Comparison of ENCODE assay signal across 19 mouse cellular contexts in the genomic region with DNA sequence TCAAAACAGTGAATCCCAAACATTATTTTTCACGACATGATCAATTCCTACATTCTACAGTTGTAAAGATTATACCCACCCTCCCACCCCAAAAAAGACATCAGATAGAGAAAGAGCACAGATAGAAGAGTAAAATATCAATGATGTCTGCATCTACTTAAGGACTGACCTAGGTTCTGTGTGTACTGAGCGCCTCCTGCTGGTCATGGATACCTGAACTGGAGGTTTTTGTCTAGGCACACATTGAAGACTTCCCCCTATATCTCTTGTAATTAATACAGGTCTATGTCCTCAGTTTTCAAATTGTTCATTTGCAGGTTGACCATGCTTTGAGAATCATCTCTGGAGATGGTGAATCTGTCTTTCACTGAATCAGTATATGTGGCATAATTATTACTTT.
A peak's percentile ranks its signal among the peaks of the same experiment; 100 is the strongest.
DNase-seq lines count a peak whose midpoint lies in the region; ATAC-seq lines count a peak whose summit lies in the region.
"Had no signal": no experiment of that assay in that cellular context is flagged by ENCODE, and none has a peak within 500 bp of the region (broad histone marks: within the 10 kb centered on the region; RNA-seq: fewer than 3 reads in every experiment).

No protein-coding gene starts in this region.

- no peak overlapping the region for H3K27ac ChIP-seq in hindbrain, embryonic 12.5 days
- H3K27ac ChIP-seq: embryonic facial prominence, embryonic 10.5 days; heart, embryonic 13.5 days; kidney, embryonic 15.5 days; limb, embryonic 10.5 days; liver, embryonic 12.5 days; lung, embryonic 15.5 days had no signal

- H3K9me3 ChIP-seq in hindbrain, embryonic 12.5 days (replicated peaks): peaks cover 6% of the 10 kb centered on the region
- H3K9me3 ChIP-seq: limb, embryonic 10.5 days; liver, embryonic 12.5 days; lung, embryonic 15.5 days had no signal

- peak; percentile 2 for DNase-seq in kidney, adult 9 months
- DNase-seq in kidney, adult 11 months: no peak
- DNase-seq in ES-CJ7 (ENCODE audit: low read depth, low spot score): peak; percentile 70
- DNase-seq in thymus, postnatal 25 days: peak; percentile 66
- no peak for DNase-seq in urinary bladder, adult 18-20 months (ENCODE audit: low spot score in 2 of 2)
- DNase-seq: cerebellum, adult 11-12 months; cerebellum, postnatal 36 days; layer of hippocampus, postnatal 36 days had no signal

- no peak overlapping the region for H3K9ac ChIP-seq in hindbrain, embryonic 12.5 days
- H3K9ac ChIP-seq: heart, embryonic 13.5 days; kidney, embryonic 15.5 days; liver, embryonic 12.5 days; lung, embryonic 15.5 days had no signal

- WGBS in hindbrain, embryonic 12.5 days: 35% methylated on average over 2 of the region's 2 CpGs

- H3K27me3 ChIP-seq in hindbrain, embryonic 12.5 days: no peaks in the 10 kb centered on the region
- H3K27me3 ChIP-seq: heart, embryonic 13.5 days; kidney, embryonic 15.5 days; liver, embryonic 12.5 days; lung, embryonic 15.5 days had no signal

- H3K36me3 ChIP-seq in hindbrain, embryonic 12.5 days: no peaks in the 10 kb centered on the region
- H3K36me3 ChIP-seq: embryonic facial prominence, embryonic 10.5 days; heart, embryonic 13.5 days; kidney, embryonic 15.5 days; limb, embryonic 10.5 days; liver, embryonic 12.5 days; lung, embryonic 15.5 days had no signal

- peak; percentile 54; the same call in 1 of the 2 replicates for ATAC-seq in megakaryocyte progenitor cell, adult 5-6 weeks (replicated peaks; ENCODE audit: poor library complexity)
- no peak for ATAC-seq in hindbrain, embryonic 12.5 days (ENCODE audit: low FRiP score)
- no peak for ATAC-seq in granulocyte monocyte progenitor cell, adult 5-6 weeks (replicated peaks; ENCODE audit: poor library complexity, severe bottlenecking)
- ATAC-seq: forebrain, embryonic 14.5 days; liver, embryonic 12.5 days; midbrain, embryonic 16.5 days had no signal

- H3K4me1 ChIP-seq in hindbrain, embryonic 12.5 days: no peaks in the 10 kb centered on the region
- H3K4me1 ChIP-seq: embryonic facial prominence, embryonic 10.5 days; heart, embryonic 13.5 days; kidney, embryonic 15.5 days; limb, embryonic 10.5 days; liver, embryonic 12.5 days; lung, embryonic 15.5 days had no signal

- no peak overlapping the region for H3K4me2 ChIP-seq in hindbrain, embryonic 12.5 days (replicated peaks)
- H3K4me2 ChIP-seq: heart, embryonic 13.5 days; kidney, embryonic 15.5 days; liver, embryonic 12.5 days; lung, embryonic 15.5 days had no signal

- no peak overlapping the region for H3K4me3 ChIP-seq in hindbrain, embryonic 12.5 days
- H3K4me3 ChIP-seq: embryonic facial prominence, embryonic 10.5 days; heart, embryonic 13.5 days; kidney, embryonic 15.5 days; limb, embryonic 10.5 days; liver, embryonic 12.5 days; lung, embryonic 15.5 days had no signal

Comparison
In these comparisons a context has a peak if more than half of its experiments do, and no peak if none do; other contexts are left out.
1. DNase-seq: peak in kidney, adult 9 months (single experiment), ES-CJ7 (single experiment) and thymus, postnatal 25 days (single experiment); none in kidney, adult 11 months (single experiment) and urinary bladder, adult 18-20 months (0 of 2).